Mouse (Mus musculus): Measurements from ENCODE around the gene Ppp5c.

GRCm38 (mm10) chr7:16980348-16980747 is 47.4 kb downstream of the Ppp5c start:
- TF ChIP-seq CTCF (IDR thresholded peaks at IDR 0.05; ENCODE audit: insufficient read depth, low read length) (no peak), POLR2A (IDR thresholded peaks at IDR 0.05; ENCODE audit: borderline replicate concordance, extremely low read depth, low read depth, low read length) (no peak)

All from lung, adult 2 months (tissue).